Mouse (Mus musculus): ENCODE results near the gene Ppp1r36. TPM values are rescaled to one million over a fixed set of nuclear protein-coding genes. Genes with fewer than 3 reads are reported as not detected.

Gene Ppp1r36
- total and polyA plus RNA-seq, 3 experiments: not detected

DNA sequence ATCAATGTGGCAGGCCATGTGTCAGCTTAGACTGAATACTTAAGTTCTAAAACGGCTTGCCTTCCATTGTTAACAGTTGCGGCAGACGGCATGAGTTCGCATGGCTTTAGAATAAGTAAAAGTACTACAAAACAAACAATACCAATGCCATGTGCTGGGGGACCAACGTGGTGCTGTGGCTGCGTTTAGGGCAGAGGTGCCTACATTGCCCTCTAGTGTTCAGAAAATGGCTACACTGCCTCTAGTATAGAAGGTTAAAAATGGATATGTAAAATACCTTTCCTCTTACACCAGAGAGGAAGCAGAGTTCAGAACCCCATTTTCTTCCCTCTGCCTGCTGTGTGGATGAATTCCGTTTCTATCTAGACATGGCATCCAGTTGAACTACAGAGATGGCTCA, 40.7 kb upstream of the Ppp1r36 start (continued):
- TF ChIP-seq JUND (IDR thresholded peaks at IDR 0.05; ENCODE audit: low read depth, low read length): no peak

DNA sequence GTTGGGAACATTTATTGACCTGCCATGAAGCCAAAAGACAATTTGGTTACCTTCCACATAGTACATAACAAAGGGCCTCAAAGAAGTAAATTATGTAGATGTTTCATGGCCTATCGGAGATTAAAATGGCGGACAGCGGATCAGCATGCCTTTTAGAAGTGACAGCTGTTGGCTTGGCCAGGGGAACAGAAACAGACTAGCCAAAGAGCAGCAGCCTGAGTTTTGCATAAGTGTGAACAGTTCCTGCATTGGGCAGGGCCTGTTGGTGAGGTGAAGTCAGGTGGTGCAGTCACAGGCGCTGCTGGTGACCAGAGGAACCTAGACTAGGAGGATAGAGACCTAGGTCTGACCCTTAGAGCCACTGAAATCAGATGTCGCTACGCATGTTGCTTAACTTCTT, 40.3 kb upstream of the Ppp1r36 start:
- Histone ChIP-seq H3K79me2 (ENCODE audit: control insufficient read depth, insufficient read depth, low read length, poor library complexity) (peaks cover 82% of the 10 kb centered on the region), H3K9me3 (replicated peaks; ENCODE audit: insufficient read depth, low read length) (no peaks in the 10 kb centered on the region), H3K4me1 (ENCODE audit: control insufficient read depth in 1 of 2, insufficient read depth in 2 of 2, low read length in 2 of 2) (peaks cover 17 to 43% of the 10 kb centered on the region in 2 experiments), H3K27ac (ENCODE audit: control insufficient read depth, low read depth, low read length) (no peak overlapping the region), H3K9ac (ENCODE audit: control insufficient read depth, low read depth, low read length, poor library complexity, severe bottlenecking) (no peak overlapping the region), H3K36me3 (ENCODE audit: control insufficient read depth in 1 of 2, insufficient read depth in 2 of 2, low read length in 2 of 2) (peaks cover 6 to 52% of the 10 kb centered on the region in 2 experiments), H3K27me3 (ENCODE audit: control insufficient read depth in 1 of 2, insufficient read depth in 2 of 2, low read length in 2 of 2) (no peaks in the 10 kb centered on the region), H3K4me3 (ENCODE audit: control insufficient read depth in 1 of 2, insufficient read depth in 1 of 2, low read depth in 2 of 2, low read length in 2 of 2) (no peak overlapping the region)
- TF ChIP-seq NRF1 (IDR thresholded peaks at IDR 0.05; ENCODE audit: insufficient read depth, low read depth, low read length, poor library complexity, severe bottlenecking) (no peak), MXI1 (IDR thresholded peaks at IDR 0.05; ENCODE audit: low read depth, low read length) (no peak), ETS1 (IDR thresholded peaks at IDR 0.05; ENCODE audit: low read depth, low read length) (no peak), USF2 (IDR thresholded peaks at IDR 0.05; ENCODE audit: borderline replicate concordance in 1 of 2, insufficient read depth in 1 of 2, low read depth in 1 of 2, low read length in 2 of 2) (no peak), E2F4 (IDR thresholded peaks at IDR 0.05; ENCODE audit: borderline replicate concordance, low read depth, low read length) (no peak), ZMIZ1 (IDR thresholded peaks at IDR 0.05; ENCODE audit: low read depth, low read length) (no peak), GATA1 (IDR thresholded peaks at IDR 0.05; ENCODE audit: low read depth, low read length) (no peak), ELF1 (IDR thresholded peaks at IDR 0.05; ENCODE audit: low read depth, low read length) (no peak), ZNF384 (IDR thresholded peaks at IDR 0.05; ENCODE audit: low read depth, low read length) (no peak), TCF12 (IDR thresholded peaks at IDR 0.05; ENCODE audit: low read depth, low read length) (no peak)
- DNase-seq (ENCODE audit: low read depth, low spot score): no peak

DNA sequence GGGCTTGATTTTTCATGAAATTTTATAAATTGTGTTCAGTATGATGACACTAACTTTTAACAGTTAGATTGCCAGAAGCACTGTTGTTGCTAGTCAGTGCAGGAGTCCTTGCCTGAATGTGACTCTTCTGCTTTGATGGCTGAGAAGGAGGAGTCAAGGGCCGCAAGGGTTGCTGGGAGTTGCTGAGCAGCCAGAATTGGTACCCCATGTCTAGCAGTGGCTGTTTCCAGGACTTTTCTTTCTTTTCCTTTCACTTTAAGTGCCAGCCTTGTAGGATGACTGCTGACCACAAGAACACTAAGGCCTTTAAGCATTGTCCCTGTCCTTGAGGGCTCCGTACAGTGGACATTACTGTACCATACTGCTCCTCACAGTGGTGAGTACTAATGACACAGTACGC, 39.6 kb upstream of the Ppp1r36 start:
- DNase-seq (ENCODE audit: low read depth, low spot score): no peak
- no peaks in the 10 kb centered on the region for H3K9me3 ChIP-seq (replicated peaks; ENCODE audit: insufficient read depth, low read length)
- peaks cover 75% of the 10 kb centered on the region for H3K79me2 ChIP-seq (ENCODE audit: control insufficient read depth, insufficient read depth, low read length, poor library complexity)
- H3K27me3 ChIP-seq (ENCODE audit: control insufficient read depth in 1 of 2, insufficient read depth in 2 of 2, low read length in 2 of 2): no peaks in the 10 kb centered on the region
- H3K9ac ChIP-seq (ENCODE audit: control insufficient read depth, low read depth, low read length, poor library complexity, severe bottlenecking): no peak overlapping the region
- H3K4me3 ChIP-seq (ENCODE audit: control insufficient read depth in 1 of 2, insufficient read depth in 1 of 2, low read depth in 2 of 2, low read length in 2 of 2): no peak overlapping the region
- no peak overlapping the region for H3K27ac ChIP-seq (ENCODE audit: control insufficient read depth, low read depth, low read length)
- H3K36me3 ChIP-seq (ENCODE audit: control insufficient read depth in 1 of 2, insufficient read depth in 2 of 2, low read length in 2 of 2): peaks cover 7 to 49% of the 10 kb centered on the region in 2 experiments
- TF ChIP-seq POLR2AphosphoS5 (IDR thresholded peaks at IDR 0.05; ENCODE audit: borderline replicate concordance, low read depth, low read length): no peak
- TF ChIP-seq RCOR1 (IDR thresholded peaks at IDR 0.05; ENCODE audit: low read depth, low read length): no peak
- no peak for TF ChIP-seq MAX (IDR thresholded peaks at IDR 0.05; ENCODE audit: low read length)
- TF ChIP-seq E2F4 (IDR thresholded peaks at IDR 0.05; ENCODE audit: borderline replicate concordance, low read depth, low read length): no peak
- TF ChIP-seq ZC3H11A (IDR thresholded peaks at IDR 0.05; ENCODE audit: low read depth, low read length): no peak
- TF ChIP-seq TCF12 (IDR thresholded peaks at IDR 0.05; ENCODE audit: low read depth, low read length): no peak
- TF ChIP-seq USF1 (IDR thresholded peaks at IDR 0.05; ENCODE audit: low read depth, low read length): no peak
- TF ChIP-seq ETS1 (IDR thresholded peaks at IDR 0.05; ENCODE audit: low read depth, low read length): no peak
- TF ChIP-seq TBP (IDR thresholded peaks at IDR 0.05; ENCODE audit: low read depth, low read length): no peak
- TF ChIP-seq USF2 (IDR thresholded peaks at IDR 0.05; ENCODE audit: borderline replicate concordance in 1 of 2, insufficient read depth in 1 of 2, low read depth in 1 of 2, low read length in 2 of 2): no peak
- TF ChIP-seq ZKSCAN1 (IDR thresholded peaks at IDR 0.05; ENCODE audit: low read depth, low read length): no peak
- no peak for TF ChIP-seq CTCF (IDR thresholded peaks at IDR 0.05 in 2 of 3, conservative IDR thresholded peaks at IDR 0.05 in 1 of 3; ENCODE audit: control insufficient read depth in 1 of 3, insufficient read depth in 1 of 3, low read depth in 2 of 3, low read length in 3 of 3, poor library complexity in 1 of 3, severe bottlenecking in 1 of 3)
- TF ChIP-seq MYB (IDR thresholded peaks at IDR 0.05; ENCODE audit: low read depth, low read length): no peak
- no peak for TF ChIP-seq POLR2AphosphoS2 (IDR thresholded peaks at IDR 0.05; ENCODE audit: low read length)
- TF ChIP-seq BHLHE40 (IDR thresholded peaks at IDR 0.05; ENCODE audit: borderline replicate concordance, low read depth, low read length): no peak
- peaks cover 17 to 38% of the 10 kb centered on the region in 2 experiments for H3K4me1 ChIP-seq (ENCODE audit: control insufficient read depth in 1 of 2, insufficient read depth in 2 of 2, low read length in 2 of 2)

All from MEL (cell line).